Mouse (Mus musculus): Measurements from ENCODE around the gene Gltp.

GRCm38 (mm10) chr5:114667228-114667856 lies 23.4 kb downstream of the Gltp start:
- TF ChIP-seq CTCF (IDR thresholded peaks at IDR 0.05; ENCODE audit: low read depth) (peak; percentile 100), EP300 (IDR thresholded peaks at IDR 0.05; ENCODE audit: low read depth) (no peak)

Measured in liver, embryonic 14.5 days (tissue).